Mouse (Mus musculus) liver, adult 2 months (tissue): ENCODE results near the gene Fsd2. TPM values are rescaled to one million over a fixed set of nuclear protein-coding genes. Genes with fewer than 3 reads are reported as not detected.

Experiments used
- DNase-seq: peaks from one replicate; pipeline ENCODE4 v3.0.0-alpha.2; 2011; ENCODE audit warnings: low read depth, low spot score; ENCODE audit errors: extremely low read depth
- H3K27ac ChIP-seq: fragments of 200-500 bp; replicated peaks from 2 replicates; pipeline ENCODE4 v1.5.1; 2012; ENCODE audit warnings: low read depth, mild to moderate bottlenecking, control low read depth, inconsistent platforms, low read length; ENCODE audit not compliant: insufficient read depth
- H3K27me3 ChIP-seq: fragments of 200-500 bp; 2 replicates; pipeline ENCODE4 v1.6.1; 2012; ENCODE audit warnings: mild to moderate bottlenecking, moderate library complexity, low read length, inconsistent platforms; ENCODE audit not compliant: control insufficient read depth, insufficient read depth
- H3K36me3 ChIP-seq: fragments of 200-500 bp; 2 replicates; pipeline ENCODE4 v1.6.1; 2012; ENCODE audit warnings: low read length, inconsistent platforms; ENCODE audit not compliant: control insufficient read depth, insufficient read depth
- H3K4me1 ChIP-seq: fragments of 200-500 bp; 2 replicates; pipeline ENCODE4 v1.6.1; 2011; ENCODE audit warnings: low read length; ENCODE audit not compliant: control insufficient read depth, insufficient read depth
- H3K4me3 ChIP-seq: fragments of 200-500 bp; 2 replicates; pipeline ENCODE4 v1.5.1; 2011; ENCODE audit warnings: low read depth, mild to moderate bottlenecking, control low read depth, low read length, moderate library complexity; ENCODE audit not compliant: insufficient read depth
- H3K79me2 ChIP-seq: fragments of 200-500 bp; 2 replicates; pipeline ENCODE4 v1.6.1; 2012; ENCODE audit warnings: inconsistent platforms, mild to moderate bottlenecking, low read length, moderate library complexity; ENCODE audit not compliant: control insufficient read depth, insufficient read depth
- H3K9ac ChIP-seq: fragments of 200-500 bp; 2 replicates; pipeline ENCODE4 v1.6.1; 2012; ENCODE audit warnings: low read depth, mild to moderate bottlenecking, control low read depth, inconsistent platforms, low read length
- CTCF ChIP-seq: fragments of 200-500 bp; IDR thresholded peaks from 2 replicates; pipeline ENCODE4 v1.5.1; 2011; ENCODE audit warnings: low read depth, low read length, control low read depth
- POLR2A ChIP-seq: fragments of 200-500 bp; IDR thresholded peaks from 2 replicates; pipeline ENCODE4 v1.6.1; 2011; ENCODE audit warnings: low read length, control low read depth; ENCODE audit not compliant: insufficient read depth; ENCODE audit errors: extremely low read depth
- WGBS: fragments of 180-500 bp; shearing (Covaris S2); methylation state at CpG from one replicate; pipeline ENCODE4 v1.1.7; 2018; 5-methylcytosine and 5-hydroxymethylcytosine counted together
- polyA plus RNA-seq: library from polyadenylated mRNA; depleted of rRNA; stranded (reverse); fragments of >200 nt; gene quantifications from 2 replicates; pipeline ENCODE4 v1.2.3, GENCODE M21; 2012
- total RNA-seq: library from RNA; depleted of rRNA; stranded (reverse); fragments of >200 nt; gene quantifications from 2 replicates; pipeline ENCODE4 v1.2.3, GENCODE M21; 2014

Fsd2 gene
- total and polyA plus RNA-seq, 2 experiments = 0.04 to 0.28 TPM

DNA sequence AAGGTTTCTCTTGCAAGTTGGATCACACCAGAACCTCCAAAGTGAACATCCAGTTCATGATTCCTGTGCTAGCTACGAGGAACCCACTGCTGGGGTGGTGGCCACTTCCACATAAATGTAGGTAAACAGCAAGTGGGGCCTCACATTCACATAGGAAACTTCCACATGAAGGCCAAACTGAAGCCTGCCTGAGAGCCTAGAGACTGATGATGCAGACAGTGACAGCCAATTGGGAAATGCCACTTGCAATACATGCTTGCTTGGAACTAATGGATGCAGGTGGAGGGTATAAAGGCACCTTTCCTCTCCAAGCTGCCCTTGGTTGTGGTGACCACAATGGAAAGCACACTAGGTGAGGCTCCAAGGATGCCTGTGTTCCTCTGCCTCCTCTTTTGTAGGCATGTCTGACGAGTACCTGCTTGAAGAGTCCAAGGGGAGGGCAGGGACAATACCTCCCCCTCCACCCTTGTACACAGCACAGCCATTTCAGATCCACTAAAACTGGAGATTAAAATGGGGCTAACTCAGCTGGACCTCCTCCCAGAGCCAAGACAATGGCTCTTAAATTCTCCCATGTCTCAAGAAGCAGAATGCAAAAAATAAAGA is 28.6 kb downstream of the Fsd2 start:
- H3K27ac ChIP-seq = no peak overlapping the region
- no peaks in the 10 kb centered on the region for H3K79me2 ChIP-seq
- H3K9ac ChIP-seq = no peak overlapping the region
- WGBS = 83% methylated on average over 2 of the region's 2 CpGs
- TF ChIP-seq POLR2A = no peak
- no peak for TF ChIP-seq CTCF
- H3K4me3 ChIP-seq = no peak overlapping the region
- H3K36me3 ChIP-seq = peaks cover 15% of the 10 kb centered on the region
- H3K27me3 ChIP-seq = no peaks in the 10 kb centered on the region
- no peak for DNase-seq
- peaks cover 10% of the 10 kb centered on the region for H3K4me1 ChIP-seq

DNA sequence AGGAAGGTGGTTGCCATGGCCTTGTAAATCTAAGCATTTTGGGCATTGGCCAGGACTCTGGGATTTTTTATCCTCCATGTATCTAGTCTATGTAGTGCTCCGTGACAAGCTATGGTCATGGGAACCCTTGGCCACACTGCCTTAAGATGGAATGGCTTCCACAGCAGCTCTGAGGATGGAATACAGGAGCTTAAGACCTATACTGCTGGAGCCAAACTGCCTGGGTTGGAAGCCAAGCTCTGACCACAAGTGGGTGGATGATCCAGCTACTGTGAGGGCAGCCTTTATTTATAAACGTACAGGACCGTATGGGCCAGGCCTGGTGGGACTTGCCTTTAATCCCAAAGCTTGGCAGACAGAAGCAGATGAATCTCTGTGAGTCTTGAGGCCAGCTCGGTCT is 30.3 kb downstream of the Fsd2 start:
- H3K9ac ChIP-seq = no peak overlapping the region
- no peak for DNase-seq
- no peaks in the 10 kb centered on the region for H3K4me1 ChIP-seq
- H3K36me3 ChIP-seq = peaks cover 27% of the 10 kb centered on the region
- 93% methylated on average over 4 of the region's 4 CpGs for WGBS
- H3K4me3 ChIP-seq = no peak overlapping the region
- TF ChIP-seq POLR2A (no peak), CTCF (no peak)
- no peak overlapping the region for H3K27ac ChIP-seq
- no peaks in the 10 kb centered on the region for H3K79me2 ChIP-seq
- H3K27me3 ChIP-seq = no peaks in the 10 kb centered on the region

DNA sequence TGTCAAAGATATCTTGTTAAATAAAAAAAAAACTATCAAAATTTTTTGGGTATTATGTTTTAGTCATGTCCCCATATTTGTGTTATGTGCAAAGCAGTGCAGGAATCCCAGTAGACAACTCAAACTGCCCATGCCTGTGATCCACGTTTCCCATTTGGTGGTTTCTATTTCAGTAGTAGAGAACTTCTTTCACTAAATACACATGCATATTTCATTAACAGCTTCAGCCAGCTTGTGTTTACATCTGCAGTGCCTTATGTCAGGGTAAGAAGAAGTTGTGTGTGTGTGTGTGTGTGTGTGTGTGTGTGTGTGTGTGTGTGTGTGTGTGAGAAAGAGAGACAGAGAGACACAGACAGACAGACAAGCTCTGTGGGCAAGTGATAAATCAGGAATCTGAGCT is 35.3 kb downstream of the Fsd2 start:
- Histone ChIP-seq H3K4me3 (no peak overlapping the region), H3K27me3 (no peaks in the 10 kb centered on the region), H3K9ac (no peak overlapping the region), H3K4me1 (no peaks in the 10 kb centered on the region), H3K27ac (no peak overlapping the region), H3K79me2 (no peaks in the 10 kb centered on the region; the same call in 1 of the 2 replicates), H3K36me3 (peaks cover 50% of the 10 kb centered on the region)
- no peak for TF ChIP-seq POLR2A
- no peak for TF ChIP-seq CTCF
- 87% methylated on average over 1 of the region's 1 CpGs for WGBS
- no peak for DNase-seq

DNA sequence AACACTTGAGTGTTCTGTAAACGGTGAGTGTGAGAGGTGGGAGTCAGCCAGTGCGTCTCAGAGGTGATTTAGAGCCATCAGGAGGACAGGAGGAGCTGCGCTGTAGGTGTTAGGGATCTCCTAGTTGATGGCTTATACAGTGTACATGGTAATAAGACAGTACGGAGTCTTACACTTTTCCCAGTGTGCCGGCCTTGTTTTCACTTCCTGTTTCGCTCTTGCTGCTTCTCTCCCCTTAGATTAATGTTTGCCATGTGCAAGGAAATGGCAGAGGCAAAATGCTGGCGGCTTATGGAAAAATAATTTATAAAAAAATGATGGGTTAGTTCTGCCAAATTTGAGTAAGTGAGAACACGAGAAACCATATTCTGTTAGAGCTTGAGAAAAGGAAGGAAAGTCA is 37.8 kb downstream of the Fsd2 start:
- no peak overlapping the region for H3K27ac ChIP-seq
- H3K27me3 ChIP-seq = no peaks in the 10 kb centered on the region
- peaks cover 9% of the 10 kb centered on the region; the same call in 1 of the 2 replicates for H3K79me2 ChIP-seq
- DNase-seq = no peak
- no peak overlapping the region for H3K9ac ChIP-seq
- peaks cover 4% of the 10 kb centered on the region for H3K4me1 ChIP-seq
- H3K4me3 ChIP-seq = no peak overlapping the region
- WGBS = 90% methylated on average over 8 of the region's 8 CpGs
- TF ChIP-seq POLR2A (no peak), CTCF (no peak)
- peaks cover 44% of the 10 kb centered on the region for H3K36me3 ChIP-seq

DNA sequence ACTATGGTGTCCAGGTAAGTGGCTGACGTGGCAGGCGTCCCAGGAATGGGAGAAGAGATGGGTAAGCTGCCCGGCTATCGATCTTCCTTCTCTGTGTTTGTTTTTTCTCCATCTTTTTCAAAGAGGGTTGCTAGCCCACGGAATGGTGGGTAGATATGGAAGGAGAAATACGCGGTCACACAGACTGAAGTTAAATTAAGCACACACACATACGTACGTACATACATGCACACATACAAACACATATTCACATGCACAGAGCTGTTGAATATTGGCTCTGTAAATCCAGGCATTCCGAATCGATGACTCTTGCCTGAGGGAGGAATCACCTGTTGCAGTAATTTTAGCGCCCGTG is 43.1 kb downstream of the Fsd2 start:
- WGBS = 1% methylated on average over 13 of the region's 13 CpGs
- TF ChIP-seq POLR2A (no peak), CTCF (no peak)

DNA sequence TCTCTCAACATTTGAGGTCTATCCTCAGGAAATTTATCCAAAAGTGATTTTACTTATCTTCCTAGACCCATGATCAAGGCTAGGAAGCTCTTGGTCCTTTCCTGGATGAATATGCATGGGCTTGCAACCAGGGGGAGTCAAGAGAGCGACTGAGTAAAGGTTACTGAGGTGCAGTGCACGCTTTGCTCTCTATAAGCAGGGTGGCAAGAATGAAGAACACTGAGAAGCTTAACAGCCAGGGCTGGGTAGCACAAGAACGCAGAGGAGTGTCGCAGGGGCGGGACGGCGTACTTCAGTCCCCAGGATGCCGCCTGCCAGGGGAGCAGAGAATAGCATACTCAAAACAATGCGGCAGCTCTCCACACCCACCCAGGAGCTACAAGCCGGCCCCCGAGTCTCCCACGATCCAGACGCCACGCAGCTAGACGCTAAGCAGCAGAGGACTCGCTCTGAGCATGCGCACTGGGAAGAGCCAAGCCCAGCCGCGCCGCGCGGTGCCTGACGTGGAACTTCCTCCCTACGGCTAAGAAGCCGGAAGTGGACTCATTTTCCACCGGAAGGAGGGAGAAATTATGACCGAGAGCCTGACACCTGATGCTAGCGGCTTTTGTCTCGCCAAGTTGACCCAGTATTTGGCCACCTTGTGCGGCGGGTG is 43.6 kb downstream of the Fsd2 start:
- H3K79me2 ChIP-seq = peaks cover 10% of the 10 kb centered on the region; the same call in 1 of the 2 replicates
- peak overlapping the region; percentile 89 for H3K9ac ChIP-seq
- no peaks in the 10 kb centered on the region for H3K27me3 ChIP-seq
- under 1% methylated on average over 31 of the region's 31 CpGs for WGBS
- TF ChIP-seq POLR2A (peak; percentile 89), CTCF (no peak)
- H3K4me3 ChIP-seq = peak overlapping the region; percentile 91
- DNase-seq = peak; percentile 87
- peaks cover 12% of the 10 kb centered on the region for H3K4me1 ChIP-seq
- H3K36me3 ChIP-seq = peaks cover 5% of the 10 kb centered on the region; the same call in 1 of the 2 replicates
- H3K27ac ChIP-seq = peak overlapping the region; percentile 87

More for the DNA sequence above, 43.1 kb downstream of the Fsd2 start:
- Histone ChIP-seq H3K27me3 (no peaks in the 10 kb centered on the region), H3K9ac (peak overlapping the region; percentile 57), H3K36me3 (peaks cover 5% of the 10 kb centered on the region; the same call in 1 of the 2 replicates), H3K27ac (peak overlapping the region; percentile 74), H3K4me1 (peaks cover 12% of the 10 kb centered on the region), H3K4me3 (peak overlapping the region; percentile 91), H3K79me2 (peaks cover 10% of the 10 kb centered on the region; the same call in 1 of the 2 replicates)
- no peak for DNase-seq
